Mouse (Mus musculus) liver, adult (tissue): Measurements from ENCODE around the gene Fam111a.
"Not testable (repeated sequence)": the region's sequence is repeated elsewhere in the genome, so short reads cannot be mapped to it uniquely, and the experiment has no call there.

Source experiments
- GATA4 ChIP-seq: IDR thresholded peaks from 2 replicates; pipeline ENCODE4 v1.6.1; 2014; ENCODE audit warnings: mild to moderate bottlenecking, low read length; ENCODE audit not compliant: insufficient replicate concordance

Gene Fam111a

DNA sequence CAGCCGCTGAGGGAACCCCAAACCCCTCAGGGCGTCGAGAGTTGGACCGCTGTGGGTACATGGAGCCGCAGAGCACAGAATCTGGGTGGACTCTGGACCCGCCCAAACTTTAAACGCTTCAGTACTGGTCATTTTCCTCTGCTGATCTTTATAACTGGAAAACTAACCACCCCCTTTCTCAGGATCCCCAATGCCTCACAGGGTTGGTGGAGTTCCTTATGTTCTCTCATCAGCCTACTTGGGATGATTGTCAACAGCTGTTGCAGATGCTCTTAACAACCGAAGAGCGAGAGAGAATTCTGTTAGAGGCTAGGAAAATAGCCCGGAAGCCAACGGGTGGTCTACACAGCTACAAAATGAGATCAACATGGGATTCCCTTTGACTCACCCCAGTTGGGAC, at the start of gene Fam111a:
Gene Fam111a (plus strand): TSS at position 301 of the 400 bp plus-strand sequence.
- not testable (repeated sequence) for TF ChIP-seq GATA4

DNA sequence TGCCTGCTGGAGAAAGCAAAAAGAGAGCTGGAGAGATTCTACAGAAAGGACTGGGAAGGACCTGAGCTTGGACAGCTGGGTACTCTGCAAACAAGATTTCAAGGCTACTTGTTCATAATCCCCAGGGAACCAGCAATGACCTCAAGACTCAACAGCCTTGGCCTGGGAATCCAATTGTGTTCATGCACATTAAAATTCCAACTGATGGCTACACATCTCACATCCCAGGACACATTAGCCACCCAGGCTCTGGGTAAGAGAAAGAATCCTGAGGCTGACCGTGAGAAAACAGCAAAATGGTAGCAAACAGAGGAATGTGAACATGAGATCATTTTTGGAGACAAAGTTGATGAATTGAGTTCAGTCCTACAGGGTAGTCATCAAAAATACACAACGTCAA, 49.3 kb upstream of the Fam111a start:
- no peak for TF ChIP-seq GATA4

DNA sequence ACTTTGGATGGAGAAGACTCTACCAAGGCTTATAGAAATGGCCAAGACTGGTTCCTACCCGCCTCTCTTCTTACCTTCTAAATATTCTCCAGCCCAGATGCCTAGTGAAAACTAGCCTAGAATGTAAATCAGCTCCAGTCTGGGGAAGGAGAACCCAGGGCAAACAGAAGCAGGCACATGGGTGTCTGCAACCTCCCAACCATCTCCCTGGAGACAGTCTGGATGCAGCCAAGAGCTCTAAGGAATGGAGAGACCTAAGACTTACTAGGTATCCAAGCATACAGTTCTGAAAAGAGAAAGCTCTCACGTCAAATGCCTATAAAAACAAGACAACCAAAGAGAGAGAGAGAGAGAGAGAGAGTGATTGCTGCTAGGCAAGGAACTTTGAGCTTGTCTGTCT, 47.6 kb upstream of the Fam111a start:
- no peak for TF ChIP-seq GATA4

DNA sequence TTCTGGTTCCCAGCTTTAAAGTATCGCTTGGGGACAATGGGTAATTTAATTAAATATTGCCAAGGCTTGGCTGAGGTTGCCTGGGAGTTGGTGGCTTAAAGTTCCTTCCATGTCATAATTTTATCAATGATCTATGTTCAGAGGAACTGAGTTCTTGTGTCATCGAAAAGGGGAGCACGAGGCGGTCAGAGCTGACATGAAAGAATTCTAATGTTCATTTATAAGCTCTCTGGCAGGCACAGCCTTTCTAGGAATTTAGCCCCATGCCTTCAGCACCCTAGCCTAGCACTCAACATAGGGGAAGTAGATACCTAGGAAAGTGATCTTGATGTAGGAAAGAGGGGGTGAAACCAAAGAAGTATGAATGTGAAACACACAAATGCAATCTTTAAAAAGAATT, 47.2 kb upstream of the Fam111a start:
- no peak for TF ChIP-seq GATA4

DNA sequence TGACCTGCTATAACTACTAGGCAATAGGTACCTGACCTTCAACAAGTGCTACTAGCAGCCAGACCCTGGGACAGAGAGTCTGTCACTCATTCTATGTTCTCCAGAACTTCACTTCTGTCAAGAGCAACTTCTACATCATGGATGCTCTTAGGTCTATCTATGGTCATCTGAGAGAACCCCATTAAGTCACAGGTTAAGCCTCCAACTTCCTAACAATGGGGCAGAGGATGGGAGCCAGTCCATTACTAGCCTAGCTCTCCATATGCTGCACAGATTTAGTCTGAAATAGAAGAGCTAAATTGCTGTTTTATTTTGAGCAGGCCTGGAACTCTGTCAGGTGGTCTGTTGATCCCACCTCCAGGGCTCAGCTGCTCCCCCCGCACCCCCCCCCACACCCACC, 46.6 kb upstream of the Fam111a start:
- TF ChIP-seq GATA4 = no peak

DNA sequence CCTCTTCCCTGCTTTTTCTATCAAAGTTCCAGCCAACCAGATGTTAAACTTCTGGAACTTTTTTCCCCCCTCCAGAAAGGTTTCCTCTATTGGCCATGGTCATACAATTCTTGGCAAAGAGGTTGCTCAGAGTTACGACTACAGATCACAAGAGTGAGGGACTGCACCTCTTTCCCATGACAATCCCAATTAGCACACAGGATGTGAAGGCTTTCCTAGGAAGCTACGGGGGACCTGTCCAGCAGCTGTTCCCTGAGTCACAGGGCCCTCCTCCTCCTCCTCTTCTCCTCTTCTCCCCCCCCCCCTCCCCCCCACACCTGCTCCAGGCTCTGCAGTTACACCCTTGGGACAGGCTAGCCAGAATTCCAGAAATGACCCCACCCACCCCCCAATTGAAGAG, 46.1 kb upstream of the Fam111a start:
- no peak for TF ChIP-seq GATA4

DNA sequence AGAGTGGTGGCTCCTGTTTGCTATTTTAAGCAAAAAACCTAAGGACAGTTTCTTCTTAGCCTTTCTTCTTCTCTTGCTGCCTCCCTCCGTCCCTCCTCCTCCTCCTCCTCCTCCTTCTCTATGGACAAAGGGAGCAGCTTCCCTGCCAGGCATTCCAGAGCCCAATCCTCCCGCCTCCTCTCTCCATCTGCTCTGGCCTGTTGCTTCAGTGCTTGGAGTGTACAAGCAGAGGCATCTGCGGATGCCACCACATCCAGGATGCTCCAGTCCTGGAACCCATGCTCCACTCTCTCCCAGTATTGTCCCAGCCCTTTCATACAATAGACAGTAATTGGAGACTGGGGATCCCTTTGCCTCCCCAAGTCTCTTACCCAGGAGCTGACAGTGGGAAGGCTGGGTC, 45.4 kb upstream of the Fam111a start:
- no peak for TF ChIP-seq GATA4

DNA sequence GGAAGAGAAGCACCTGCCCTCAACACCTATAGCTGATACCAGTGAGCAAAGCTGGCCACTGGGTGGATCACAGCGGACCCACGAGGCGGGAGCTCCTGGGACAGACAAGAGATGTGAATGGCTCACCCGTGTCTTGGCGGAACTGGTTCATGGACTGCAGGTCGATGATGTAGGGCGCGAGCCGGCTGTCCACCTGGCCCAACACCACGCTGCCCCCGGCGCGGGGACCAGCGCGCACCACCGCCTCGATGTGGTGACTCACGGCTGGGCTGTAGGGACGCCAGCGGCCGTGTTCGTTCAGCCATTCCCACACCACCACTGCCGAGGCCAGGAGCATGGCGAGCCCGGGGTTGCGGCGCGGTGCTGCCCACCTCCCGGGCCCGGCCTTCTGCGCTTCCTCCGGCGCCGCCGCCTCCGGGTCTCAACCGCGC, 44.6 kb upstream of the Fam111a start:
- TF ChIP-seq GATA4 = no peak

DNA sequence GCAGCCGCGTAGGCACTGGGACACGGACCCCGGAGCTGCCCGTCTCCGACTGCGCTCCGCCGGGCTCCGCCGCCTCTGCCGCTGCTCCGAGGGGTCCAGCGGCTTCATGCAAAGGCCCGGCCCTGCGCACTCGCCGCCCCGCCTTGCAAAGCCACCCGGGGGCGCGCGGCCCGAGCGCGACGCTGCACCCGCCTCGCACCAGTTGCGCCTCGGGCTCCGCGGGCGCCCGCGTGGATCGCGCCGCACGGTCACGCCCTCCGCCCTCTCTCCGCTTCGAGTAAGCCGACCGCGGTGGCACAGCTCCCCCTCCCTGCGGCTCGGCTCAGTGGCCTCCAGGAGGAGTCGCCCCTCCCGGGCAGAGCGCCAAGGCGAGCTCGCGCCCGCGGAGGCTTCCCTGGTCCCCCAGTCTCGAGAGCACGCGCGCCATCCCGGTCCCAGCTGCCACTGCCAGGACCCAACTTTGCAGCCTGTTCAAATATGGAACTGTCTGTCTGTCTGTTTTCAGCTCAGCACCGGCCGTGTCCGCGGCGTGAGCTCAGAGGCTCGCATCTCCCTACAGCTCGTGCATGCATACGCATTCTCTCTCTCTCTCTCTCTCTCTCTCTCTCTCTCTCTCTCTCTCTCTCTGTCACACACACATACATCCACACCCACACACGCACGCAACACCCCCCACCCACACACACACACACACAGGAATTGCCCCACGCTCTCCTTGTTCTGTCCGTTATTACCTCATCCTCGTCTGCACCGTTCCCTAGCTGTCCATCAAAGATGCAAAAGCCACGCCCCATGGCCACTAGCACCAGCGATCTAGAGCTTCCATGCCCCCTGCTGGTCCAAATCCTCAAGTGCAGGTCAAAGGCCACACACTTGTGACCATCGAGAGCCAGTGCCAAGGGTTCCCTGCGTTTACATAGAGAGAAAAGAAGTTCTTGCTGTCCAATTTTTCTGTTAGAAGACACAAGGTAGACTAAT, 43.9 kb upstream of the Fam111a start, which contains the start of gene Dtx4:
Gene Dtx4 (minus strand): TSS at position 85 of the 978 bp plus-strand sequence.
- TF ChIP-seq GATA4 = no peak

DNA sequence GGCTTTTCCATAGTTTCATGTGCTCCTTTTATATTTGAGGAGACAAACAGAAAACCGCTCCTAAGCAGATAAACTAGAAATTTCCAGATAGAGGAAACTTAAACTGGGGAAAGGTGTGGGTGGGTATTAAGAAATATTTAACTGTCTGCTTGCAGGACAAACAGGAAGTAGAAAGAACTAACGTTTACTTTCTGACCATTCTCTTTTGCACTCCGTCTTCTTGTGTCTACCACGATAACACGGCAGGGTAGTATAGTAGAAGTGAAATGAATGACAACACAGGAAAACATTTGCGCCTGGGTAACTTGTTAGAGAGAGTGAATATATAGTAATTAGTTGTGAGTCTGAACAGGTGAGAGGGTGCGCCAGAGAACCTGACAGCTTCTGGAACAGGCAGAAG, 42.8 kb upstream of the Fam111a start:
- TF ChIP-seq GATA4 = no peak

DNA sequence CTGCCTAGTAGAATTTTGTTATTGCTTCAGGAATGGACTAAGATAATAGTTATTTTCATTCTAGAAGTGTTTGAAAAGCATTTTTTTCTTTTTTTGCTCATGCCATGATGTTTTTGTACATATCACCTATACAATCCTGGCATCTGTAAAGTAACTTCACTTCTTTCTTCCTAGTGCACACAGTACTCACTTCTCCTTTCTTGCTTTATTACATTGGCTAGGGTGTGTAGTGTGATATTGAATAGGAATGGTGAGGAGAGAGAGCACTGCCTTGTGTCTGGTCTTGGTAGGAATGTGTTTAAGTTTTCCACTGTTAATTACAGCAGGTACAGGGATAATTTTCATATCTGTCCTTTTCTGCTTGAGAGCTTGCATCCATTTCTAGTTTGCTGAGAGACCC, 30.9 kb upstream of the Fam111a start:
- TF ChIP-seq GATA4 = no peak

DNA sequence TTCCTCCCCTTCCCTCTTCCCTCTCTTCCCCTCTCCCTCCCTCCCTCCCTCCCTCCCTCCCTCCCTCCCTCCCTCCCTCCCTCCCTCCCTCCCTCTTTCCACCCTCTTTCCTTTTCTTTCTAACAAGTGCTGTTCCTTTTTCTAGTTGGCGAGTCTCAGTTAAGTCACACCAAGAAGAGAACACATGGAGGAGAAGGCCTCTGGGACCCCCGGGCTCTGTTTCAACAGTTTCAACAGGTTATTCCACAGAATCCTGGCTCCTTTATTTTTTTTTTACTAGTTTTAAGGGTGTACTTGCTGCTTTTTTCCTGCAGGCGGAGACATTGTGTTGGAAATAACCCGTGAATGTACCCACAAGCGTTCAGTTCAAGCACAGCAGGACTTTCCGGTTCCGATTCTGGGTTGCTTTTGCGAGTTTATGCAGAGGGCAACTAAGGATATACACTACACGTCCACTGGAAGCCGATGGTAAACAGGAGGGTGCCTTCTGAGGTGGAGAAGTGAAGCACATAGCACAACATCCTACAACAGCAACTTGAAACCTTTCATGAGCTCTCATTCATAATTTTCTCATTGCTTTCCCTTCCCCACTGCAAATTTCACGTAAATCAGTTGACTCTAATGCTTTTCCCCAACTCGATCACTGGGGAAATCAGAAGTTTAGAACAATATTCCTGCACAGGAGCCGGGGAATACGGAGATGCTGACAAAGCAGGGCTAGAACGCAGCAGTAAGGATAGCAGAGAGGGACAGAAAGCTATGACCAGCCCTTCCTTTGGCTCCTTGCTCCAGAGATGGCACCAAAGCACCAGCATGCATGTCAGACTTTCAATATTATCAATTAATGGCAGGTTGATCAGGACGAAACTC, 27.6 kb upstream of the Fam111a start:
- TF ChIP-seq GATA4 = no peak

DNA sequence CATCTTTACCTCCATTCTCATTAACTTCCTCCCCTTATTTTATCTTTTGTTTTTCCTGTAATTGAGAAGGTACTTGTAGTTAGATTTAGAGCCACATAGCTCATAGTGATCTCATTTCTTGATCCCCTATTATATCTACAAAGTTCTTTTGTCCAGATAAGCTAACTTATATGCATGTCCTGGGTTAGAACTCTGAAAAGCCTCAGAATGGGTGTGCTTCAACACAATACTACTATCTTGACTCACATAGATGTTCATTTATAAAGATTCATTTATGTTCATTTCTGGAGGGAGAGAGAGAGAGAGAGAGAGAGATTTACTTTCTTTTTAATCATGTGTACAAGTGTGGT, 27.0 kb upstream of the Fam111a start:
- TF ChIP-seq GATA4 = no peak

DNA sequence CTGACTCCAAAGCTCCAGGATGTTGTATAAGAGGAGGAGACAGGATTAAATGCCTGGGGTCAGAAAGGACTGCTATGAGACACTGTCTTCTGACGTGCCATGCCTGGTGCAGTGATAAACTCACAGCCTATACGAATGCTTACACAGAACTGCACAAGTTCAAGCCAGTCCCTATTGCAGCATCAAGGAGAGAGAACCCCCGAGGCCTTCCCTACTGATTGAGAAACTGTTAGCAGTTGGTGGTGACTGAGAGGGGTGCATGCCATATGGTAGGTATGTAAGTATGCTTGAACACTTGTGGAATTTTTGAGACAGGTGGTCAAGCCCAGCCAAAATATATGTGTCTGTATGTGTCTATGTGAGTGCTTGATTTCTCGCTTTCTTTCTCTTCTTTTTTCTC, 22.2 kb upstream of the Fam111a start:
- no peak for TF ChIP-seq GATA4

DNA sequence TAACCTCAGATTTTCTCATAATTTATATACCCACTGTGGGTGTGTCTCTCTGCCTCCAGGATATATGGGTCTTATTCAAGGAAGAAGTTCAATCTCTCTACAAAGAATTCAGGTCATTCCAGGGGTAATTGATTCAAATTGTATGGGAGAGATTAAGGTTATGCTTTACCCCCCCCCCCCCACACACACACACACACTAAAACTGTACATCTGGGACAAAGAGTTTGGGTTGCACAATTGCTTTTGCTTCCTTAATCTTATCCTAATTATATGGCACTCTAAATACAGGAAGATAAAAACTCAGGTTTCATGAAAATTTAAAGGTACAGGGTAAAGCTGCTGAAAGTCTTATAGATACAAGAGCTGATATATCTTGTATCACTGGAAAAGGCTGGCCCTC, 8.4 kb upstream of the Fam111a start:
- TF ChIP-seq GATA4 = no peak

DNA sequence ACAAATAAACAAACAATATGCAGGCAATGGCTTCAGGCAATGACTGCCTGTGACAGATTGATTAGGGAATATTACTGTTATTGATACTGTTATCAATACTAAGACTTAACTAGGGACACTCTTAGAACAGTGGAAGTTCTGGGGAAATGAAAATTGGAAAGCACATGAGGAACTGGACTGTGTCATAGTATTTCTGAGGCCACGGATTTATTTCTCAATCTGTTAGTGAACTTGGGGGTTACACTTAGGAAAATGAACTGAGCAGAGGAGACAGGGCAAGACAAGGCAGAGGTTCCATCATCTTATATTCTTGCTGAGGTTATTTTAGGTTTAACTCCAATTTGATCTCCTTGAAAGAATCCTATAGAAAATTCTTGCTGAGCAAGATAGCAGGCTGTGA, 5.6 kb upstream of the Fam111a start:
- TF ChIP-seq GATA4 = no peak

DNA sequence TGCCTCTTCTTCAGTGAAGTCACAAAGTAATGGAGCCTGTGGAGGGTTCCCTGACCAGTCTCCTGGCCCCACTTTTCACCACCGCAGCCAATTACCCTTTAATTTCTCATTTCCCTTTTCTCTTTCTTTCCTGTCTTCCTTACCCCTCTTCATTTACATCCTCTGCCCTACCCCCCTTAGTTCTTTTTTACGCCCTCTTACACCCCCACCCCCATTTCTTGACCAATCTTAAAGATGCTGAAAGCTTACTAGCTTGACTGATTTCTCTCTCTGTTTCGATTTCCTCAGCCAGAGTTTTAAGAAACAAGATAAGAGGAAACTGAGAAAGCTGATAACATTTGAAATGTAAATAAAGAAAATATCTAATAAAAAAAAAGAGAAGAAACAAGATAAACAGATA, 4.8 kb upstream of the Fam111a start:
- no peak for TF ChIP-seq GATA4

DNA sequence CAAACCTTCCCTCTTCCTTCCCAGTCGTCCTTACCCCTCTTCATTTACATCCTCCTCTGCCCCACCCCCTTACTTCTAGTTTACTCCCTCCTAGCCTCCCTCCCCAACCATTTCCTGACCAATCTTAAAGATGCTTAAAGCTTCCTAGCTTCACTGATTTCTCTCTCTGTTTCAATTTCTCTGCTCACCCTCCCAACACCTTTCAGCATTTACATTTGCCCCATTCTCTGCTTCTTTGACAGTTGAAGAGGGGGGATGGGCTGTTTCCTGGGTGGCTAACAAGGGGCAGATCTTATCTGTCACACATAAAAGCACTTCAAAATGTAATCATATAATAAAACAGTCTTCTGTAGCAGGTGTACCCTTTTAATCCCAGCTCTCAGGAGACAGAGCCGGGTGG, 3.9 kb upstream of the Fam111a start:
- no peak for TF ChIP-seq GATA4
